Mouse (Mus musculus): ENCODE data around the gene Lysmd2.

- TF ChIP-seq EP300 (IDR thresholded peaks at IDR 0.05; ENCODE audit: low read depth in 1 of 2, low read length in 2 of 2) (no peak), POLR2A (IDR thresholded peaks at IDR 0.05; ENCODE audit: control insufficient read depth in 1 of 2, insufficient read depth in 1 of 2, low read depth in 1 of 2, low read length in 2 of 2, poor library complexity in 1 of 2) (no peak), CTCF (IDR thresholded peaks at IDR 0.05 in 2 of 3, conservative IDR thresholded peaks at IDR 0.05 in 1 of 3; ENCODE audit: control insufficient read depth in 1 of 3, insufficient read depth in 1 of 3, low read depth in 2 of 3, low read length in 3 of 3, poor library complexity in 1 of 3, severe bottlenecking in 1 of 3) (no peak), KAT2A (conservative IDR thresholded peaks at IDR 0.05; ENCODE audit: low read depth, low read length) (no peak), BHLHE40 (IDR thresholded peaks at IDR 0.05; ENCODE audit: borderline replicate concordance, low read depth, low read length) (no peak), TAL1 (IDR thresholded peaks at IDR 0.05; ENCODE audit: low read length) (no peak), MAZ (IDR thresholded peaks at IDR 0.05; ENCODE audit: low read depth, low read length) (no peak), MYC (IDR thresholded peaks at IDR 0.05; ENCODE audit: low read depth, low read length) (no peak)
Observed at GRCm38 (mm10) chr9:75634226-75634625, 8.7 kb downstream of the Lysmd2 start.

Measured in MEL (cell line).